Mouse (Mus musculus) neural tube, embryonic 11.5 days (tissue): Measurements from ENCODE around the gene Mipep. TPM values are rescaled to one million over a fixed set of nuclear protein-coding genes. Genes with fewer than 3 reads are reported as not detected.

Source experiments
- ATAC-seq: fragments of 200-750 bp; cut with Nextera tagmentation; 2 replicates; pipeline ENCODE4 v1.8.0; 2017; ENCODE audit warnings: moderate number of reproducible peaks, mild to moderate bottlenecking, moderate TSS enrichment, moderate library complexity; ENCODE audit not compliant: insufficient read depth, low FRiP score, low TSS enrichment
- DNase-seq: peaks from one replicate; pipeline ENCODE4 v3.0.0-alpha.2; 2015; ENCODE audit warnings: low spot score
- H3K27ac ChIP-seq: fragments of 300-500 bp; sonication (generic); 2 replicates; pipeline ENCODE4 v1.5.1; 2014; ENCODE audit warnings: low read depth, mild to moderate bottlenecking, low read length
- H3K27me3 ChIP-seq: fragments of 300-500 bp; sonication (generic); 2 replicates; pipeline ENCODE4 v1.6.1; 2014; ENCODE audit warnings: mild to moderate bottlenecking, low read length, mixed read lengths; ENCODE audit not compliant: control insufficient read depth, insufficient read depth
- H3K36me3 ChIP-seq: fragments of 300-500 bp; sonication (generic); 2 replicates; pipeline ENCODE4 v1.6.1; 2014; ENCODE audit warnings: mild to moderate bottlenecking, low read length, moderate library complexity, mixed read lengths; ENCODE audit not compliant: control insufficient read depth, insufficient read depth
- H3K4me1 ChIP-seq: fragments of 300-500 bp; sonication (generic); 2 replicates; pipeline ENCODE4 v1.6.1; 2014; ENCODE audit warnings: low read length, mixed read lengths; ENCODE audit not compliant: control insufficient read depth, insufficient read depth
- H3K4me2 ChIP-seq: fragments of 300-500 bp; sonication (generic); 2 replicates; pipeline ENCODE4 v1.6.1; 2014; ENCODE audit warnings: low read depth, mild to moderate bottlenecking, moderate library complexity
- H3K4me3 ChIP-seq: fragments of 300-500 bp; sonication (generic); 2 replicates; pipeline ENCODE4 v1.5.1; 2014; ENCODE audit warnings: low read depth, low read length
- H3K9ac ChIP-seq: fragments of 300-500 bp; sonication (generic); 2 replicates; pipeline ENCODE4 v1.6.1; 2014; ENCODE audit warnings: mild to moderate bottlenecking, low read length
- H3K9me3 ChIP-seq: fragments of 300-500 bp; sonication (generic); 2 replicates; pipeline ENCODE4 v1.6.1; 2016; ENCODE audit warnings: low read length; ENCODE audit not compliant: control insufficient read depth
- WGBS: fragments of 180-500 bp; shearing (Covaris S2); extraction: QIAGEN DNeasy Blood & Tissue Kit; methylation state at CpG from one replicate; pipeline ENCODE4 v1.1.7; 2014; 5-methylcytosine and 5-hydroxymethylcytosine counted together
- polyA plus RNA-seq: library from polyadenylated mRNA; unstranded; fragments of >200 nt; fragmentation: Nextera tagmentation; extraction: Ambion mirVana; gene quantifications from 2 replicates; pipeline ENCODE4 v1.2.1, GENCODE M21; 2014

Mipep gene
- polyA plus RNA-seq, 1 experiment from 2014 or later, result 25.9 TPM

GRCm38 (mm10) chr14:60752892-60753800 lies 31.2 kb upstream of the Mipep start:
- Histone ChIP-seq H3K9ac (no peak overlapping the region), H3K27ac (no peak overlapping the region), H3K36me3 (peaks cover 4% of the 10 kb centered on the region), H3K4me3 (no peak overlapping the region), H3K27me3 (no peaks in the 10 kb centered on the region), H3K4me2 (no peak overlapping the region), H3K9me3 (no peaks in the 10 kb centered on the region), H3K4me1 (no peaks in the 10 kb centered on the region; the same call in 1 of the 2 replicates)
- WGBS, result 74% methylated on average over 14 of the region's 14 CpGs
- no peak for ATAC-seq
- no peak for DNase-seq

DNA sequence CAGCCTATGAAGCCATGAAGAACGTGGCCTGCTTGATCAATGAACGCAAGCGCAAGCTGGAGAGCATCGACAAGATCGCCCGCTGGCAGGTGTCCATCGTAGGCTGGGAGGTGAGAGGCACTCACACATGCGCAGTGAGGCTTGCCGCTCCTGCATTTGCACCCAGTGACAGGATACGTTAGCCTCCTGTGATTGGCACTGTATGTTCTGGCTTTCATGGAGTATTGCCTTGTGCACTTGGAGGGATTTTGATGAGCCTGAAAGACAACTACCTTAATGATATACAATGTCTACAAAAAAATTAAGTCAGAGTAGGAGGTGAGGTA lies 30.6 kb upstream of the Mipep start:
- Histone ChIP-seq H3K27ac (no peak overlapping the region), H3K9ac (no peak overlapping the region), H3K9me3 (no peaks in the 10 kb centered on the region), H3K4me3 (no peak overlapping the region), H3K4me2 (no peak overlapping the region), H3K36me3 (peaks cover 7% of the 10 kb centered on the region), H3K27me3 (no peaks in the 10 kb centered on the region), H3K4me1 (no peaks in the 10 kb centered on the region; the same call in 1 of the 2 replicates)
- ATAC-seq, result no peak
- no peak for DNase-seq
- 91% methylated on average over 10 of the region's 10 CpGs for WGBS

DNA sequence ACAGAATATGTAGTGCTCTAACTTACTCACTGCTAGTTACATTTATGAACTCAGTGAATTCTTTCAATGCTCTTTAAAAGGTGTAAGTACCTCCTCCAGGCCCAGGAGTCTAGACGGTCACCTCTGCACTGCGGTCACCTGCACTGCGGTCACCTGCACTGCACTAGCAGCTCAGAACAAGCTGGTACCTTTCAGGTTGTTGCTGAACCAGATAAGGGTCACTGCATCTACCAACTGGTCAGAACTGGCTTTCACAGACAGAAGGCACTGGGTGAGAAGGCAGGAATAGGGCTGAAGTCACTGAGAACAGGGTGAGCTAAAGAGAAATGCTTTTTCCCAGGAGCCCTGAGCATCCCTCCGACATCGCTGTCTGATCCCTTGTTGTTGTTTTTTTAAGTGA lies 29.7 kb upstream of the Mipep start:
- Histone ChIP-seq H3K9ac (no peak overlapping the region), H3K36me3 (peaks cover 8% of the 10 kb centered on the region)

DNA sequence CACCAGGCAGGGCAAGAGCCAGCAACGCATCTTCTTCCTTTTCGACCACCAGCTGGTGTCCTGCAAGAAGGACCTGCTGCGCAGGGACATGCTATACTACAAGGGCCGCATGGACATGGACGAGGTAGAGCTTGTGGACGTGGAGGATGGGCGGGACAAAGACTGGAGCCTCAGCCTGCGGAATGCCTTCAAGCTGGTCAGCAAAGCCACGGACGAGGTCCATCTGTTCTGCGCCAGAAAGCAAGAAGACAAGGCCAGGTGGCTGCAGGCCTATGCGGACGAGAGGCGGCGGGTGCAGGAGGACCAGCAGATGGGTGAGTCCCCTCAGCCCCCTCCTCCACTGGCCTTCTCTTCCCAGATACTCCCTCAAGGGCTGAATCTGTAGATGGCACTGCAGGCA lies 28.1 kb upstream of the Mipep start:
- ATAC-seq (no peak), DNase-seq (no peak)
- 94% methylated on average over 15 of the region's 15 CpGs for WGBS
- H3K4me1 ChIP-seq, result no peaks in the 10 kb centered on the region; the same call in 1 of the 2 replicates
- H3K4me2 ChIP-seq, result no peak overlapping the region
- no peaks in the 10 kb centered on the region for H3K27me3 ChIP-seq
- H3K9ac ChIP-seq, result no peak overlapping the region
- H3K27ac ChIP-seq, result no peak overlapping the region
- peaks cover 8% of the 10 kb centered on the region for H3K36me3 ChIP-seq
- no peaks in the 10 kb centered on the region for H3K9me3 ChIP-seq
- no peak overlapping the region for H3K4me3 ChIP-seq

More for the DNA sequence above, 29.7 kb upstream of the Mipep start:
- DNase-seq (no peak), ATAC-seq (no peak)
- Histone ChIP-seq H3K4me3 (no peak overlapping the region), H3K9me3 (no peaks in the 10 kb centered on the region), H3K4me1 (no peaks in the 10 kb centered on the region; the same call in 1 of the 2 replicates), H3K27me3 (no peaks in the 10 kb centered on the region), H3K27ac (no peak overlapping the region), H3K4me2 (no peak overlapping the region)
- WGBS, result over 99% methylated on average over 5 of the region's 5 CpGs

GRCm38 (mm10) chr14:60757265-60757664 lies 27.1 kb upstream of the Mipep start:
- Histone ChIP-seq H3K27me3 (no peaks in the 10 kb centered on the region), H3K4me3 (no peak overlapping the region), H3K27ac (no peak overlapping the region), H3K9me3 (no peaks in the 10 kb centered on the region), H3K4me1 (no peaks in the 10 kb centered on the region; the same call in 1 of the 2 replicates), H3K36me3 (peaks cover 8% of the 10 kb centered on the region), H3K4me2 (no peak overlapping the region), H3K9ac (no peak overlapping the region)
- DNase-seq (no peak), ATAC-seq (no peak)
- WGBS, result 95% methylated on average over 8 of the region's 8 CpGs

GRCm38 (mm10) chr14:60757722-60758121 lies 26.7 kb upstream of the Mipep start:
- H3K27ac ChIP-seq, result no peak overlapping the region
- 91% methylated on average over 7 of the region's 7 CpGs for WGBS
- peaks cover 8% of the 10 kb centered on the region for H3K36me3 ChIP-seq
- H3K4me1 ChIP-seq, result no peaks in the 10 kb centered on the region; the same call in 1 of the 2 replicates
- H3K27me3 ChIP-seq, result no peaks in the 10 kb centered on the region
- no peaks in the 10 kb centered on the region for H3K9me3 ChIP-seq
- H3K9ac ChIP-seq, result no peak overlapping the region
- H3K4me2 ChIP-seq, result no peak overlapping the region
- H3K4me3 ChIP-seq, result no peak overlapping the region
- no peak for ATAC-seq
- no peak for DNase-seq

- no peak for DNase-seq
- Histone ChIP-seq H3K27me3 (no peaks in the 10 kb centered on the region), H3K4me2 (no peak overlapping the region), H3K9ac (no peak overlapping the region), H3K9me3 (no peaks in the 10 kb centered on the region), H3K36me3 (peaks cover 8% of the 10 kb centered on the region), H3K4me1 (no peaks in the 10 kb centered on the region), H3K4me3 (no peak overlapping the region), H3K27ac (no peak overlapping the region)
- 95% methylated on average over 8 of the region's 8 CpGs for WGBS
- no peak for ATAC-seq
Measured at GRCm38 (mm10) chr14:60759097-60759496, 25.3 kb upstream of the Mipep start.

GRCm38 (mm10) chr14:60761801-60762200 lies 22.6 kb upstream of the Mipep start:
- Histone ChIP-seq H3K4me1 (no peaks in the 10 kb centered on the region), H3K27ac (no peak overlapping the region), H3K36me3 (peaks cover 4% of the 10 kb centered on the region), H3K4me3 (no peak overlapping the region), H3K9me3 (no peaks in the 10 kb centered on the region), H3K9ac (no peak overlapping the region), H3K27me3 (no peaks in the 10 kb centered on the region), H3K4me2 (no peak overlapping the region)
- no peak for ATAC-seq
- DNase-seq, result no peak
- 65% methylated on average over 10 of the region's 10 CpGs for WGBS

- H3K4me2 ChIP-seq, result no peak overlapping the region
- no peak overlapping the region for H3K4me3 ChIP-seq
- DNase-seq, result no peak
- WGBS, result 60% methylated on average over 7 of the region's 7 CpGs
- no peaks in the 10 kb centered on the region for H3K9me3 ChIP-seq
- H3K4me1 ChIP-seq, result no peaks in the 10 kb centered on the region
- H3K27ac ChIP-seq, result no peak overlapping the region
- H3K27me3 ChIP-seq, result no peaks in the 10 kb centered on the region
- peaks cover 4% of the 10 kb centered on the region for H3K36me3 ChIP-seq
- no peak overlapping the region for H3K9ac ChIP-seq
- no peak for ATAC-seq
Measured at GRCm38 (mm10) chr14:60762754-60763153, 21.6 kb upstream of the Mipep start.
